Mouse (Mus musculus) midbrain, embryonic 10.5 days (tissue): Measurements from ENCODE around the gene Baiap2. TPM values are rescaled to one million over a fixed set of nuclear protein-coding genes. Genes with fewer than 3 reads are reported as not detected.

ENCODE experiments used
- DNase-seq: peaks from one replicate; pipeline ENCODE4 v3.0.0-alpha.2; 2017; ENCODE audit warnings: low spot score
- H3K27ac ChIP-seq: fragments of 300-500 bp; sonication (generic); replicated peaks from 2 replicates; pipeline ENCODE4 v1.5.1; 2016; ENCODE audit warnings: mild to moderate bottlenecking
- H3K27me3 ChIP-seq: fragments of 300-500 bp; sonication (generic); 2 replicates; pipeline ENCODE4 v1.6.1; 2016; ENCODE audit warnings: low read depth, mild to moderate bottlenecking; ENCODE audit not compliant: poor library complexity, severe bottlenecking
- H3K36me3 ChIP-seq: fragments of 300-500 bp; sonication (generic); 2 replicates; pipeline ENCODE4 v1.6.1; 2016; ENCODE audit warnings: mild to moderate bottlenecking, moderate library complexity
- H3K4me1 ChIP-seq: fragments of 300-500 bp; sonication (generic); 2 replicates; pipeline ENCODE4 v1.6.1; 2016
- H3K4me3 ChIP-seq: fragments of 300-500 bp; sonication (generic); 2 replicates; pipeline ENCODE4 v1.5.1; 2016; ENCODE audit warnings: mild to moderate bottlenecking, moderate library complexity
- H3K9me3 ChIP-seq: fragments of 300-500 bp; sonication (generic); replicated peaks from 2 replicates; pipeline ENCODE4 v1.6.1; 2016; ENCODE audit warnings: mild to moderate bottlenecking
- whole genome bisulfite sequencing: fragments of 180-500 bp; shearing (Covaris S2); methylation state at CpG from one replicate; pipeline ENCODE4 v1.1.7; 2016; 5-methylcytosine and 5-hydroxymethylcytosine counted together
- polyA plus RNA-seq: library from polyadenylated mRNA; unstranded; fragments of >200 nt; fragmentation: Nextera tagmentation; extraction: Ambion mirVana; gene quantifications from 2 replicates; pipeline ENCODE4 v1.2.1, GENCODE M21; 2016

Baiap2 gene
- polyA plus RNA-seq, 1 experiment from 2014 or later = 11.3 TPM

GRCm38 (mm10) chr11:119928023-119928681 lies 14.4 kb upstream of the Baiap2 start:
- Histone ChIP-seq H3K4me1 (peaks cover 12% of the 10 kb centered on the region), H3K9me3 (peaks cover 4% of the 10 kb centered on the region; the same call in 1 of the 2 replicates), H3K36me3 (no peaks in the 10 kb centered on the region), H3K27ac (no peak overlapping the region), H3K27me3 (no peaks in the 10 kb centered on the region), H3K4me3 (no peak overlapping the region)
- WGBS = 77% methylated on average over 16 of the region's 16 CpGs
- DNase-seq = no peak

DNA sequence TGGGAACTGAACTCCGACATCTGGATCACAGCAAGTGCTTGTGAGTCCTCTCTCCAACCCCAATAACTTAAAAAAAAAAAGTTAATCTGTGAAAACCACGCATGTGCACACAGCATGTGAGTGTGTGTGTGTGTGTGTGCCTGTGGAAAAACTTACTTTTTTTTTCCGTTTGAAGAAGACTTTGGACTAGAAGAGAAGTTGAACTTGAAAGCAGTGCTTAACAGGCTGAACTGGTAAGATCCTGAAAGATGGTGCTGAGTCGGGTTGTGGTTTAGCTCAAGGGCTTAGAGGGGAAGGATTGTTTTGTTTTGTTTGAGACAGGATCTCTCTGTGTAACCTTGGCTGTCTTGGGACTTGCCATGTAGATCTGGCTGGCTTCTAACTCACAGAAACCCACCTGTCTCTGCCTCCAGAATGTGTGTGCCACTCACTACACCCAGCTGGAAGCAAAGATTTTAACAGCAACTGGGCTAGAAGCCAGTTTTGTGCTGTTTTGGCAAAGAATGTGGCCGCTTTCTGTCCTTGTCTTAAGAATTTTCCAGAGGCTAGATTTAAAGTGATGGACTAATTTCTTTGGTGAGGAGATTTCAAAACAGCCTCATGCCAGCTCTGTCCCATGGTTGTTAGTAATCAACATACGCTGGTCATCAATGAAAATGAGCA lies 12.8 kb upstream of the Baiap2 start:
- no peak overlapping the region for H3K27ac ChIP-seq
- 0 out of 2 replicates have a peak, but pooled peaks cover 6% of the 10 kb centered on the region for H3K27me3 ChIP-seq
- no peak for DNase-seq
- no peak overlapping the region for H3K4me3 ChIP-seq
- WGBS = 83% methylated on average over 6 of the region's 6 CpGs
- peaks cover 4% of the 10 kb centered on the region; the same call in 1 of the 2 replicates for H3K9me3 ChIP-seq
- H3K36me3 ChIP-seq = no peaks in the 10 kb centered on the region
- peaks cover 12% of the 10 kb centered on the region for H3K4me1 ChIP-seq

- H3K4me3 ChIP-seq = no peak overlapping the region
- peaks cover 27% of the 10 kb centered on the region for H3K4me1 ChIP-seq
- no peak overlapping the region for H3K27ac ChIP-seq
- DNase-seq = no peak
- no peaks in the 10 kb centered on the region for H3K36me3 ChIP-seq
- WGBS = 82% methylated on average over 10 of the region's 10 CpGs
- peaks cover 10% of the 10 kb centered on the region; the same call in 1 of the 2 replicates for H3K27me3 ChIP-seq
- peaks cover 4% of the 10 kb centered on the region; the same call in 1 of the 2 replicates for H3K9me3 ChIP-seq
These were observed 10.8 kb upstream of the Baiap2 start for GRCm38 (mm10) chr11:119931809-119932208.

GRCm38 (mm10) chr11:119933142-119933541 lies 9.4 kb upstream of the Baiap2 start:
- H3K27ac ChIP-seq = no peak overlapping the region
- WGBS = 84% methylated on average over 4 of the region's 4 CpGs
- no peak for DNase-seq
- H3K27me3 ChIP-seq = peaks cover 21% of the 10 kb centered on the region; the same call in 1 of the 2 replicates
- H3K4me3 ChIP-seq = no peak overlapping the region
- H3K36me3 ChIP-seq = no peaks in the 10 kb centered on the region
- H3K9me3 ChIP-seq = peaks cover 4% of the 10 kb centered on the region; the same call in 1 of the 2 replicates
- peaks cover 40% of the 10 kb centered on the region for H3K4me1 ChIP-seq

DNA sequence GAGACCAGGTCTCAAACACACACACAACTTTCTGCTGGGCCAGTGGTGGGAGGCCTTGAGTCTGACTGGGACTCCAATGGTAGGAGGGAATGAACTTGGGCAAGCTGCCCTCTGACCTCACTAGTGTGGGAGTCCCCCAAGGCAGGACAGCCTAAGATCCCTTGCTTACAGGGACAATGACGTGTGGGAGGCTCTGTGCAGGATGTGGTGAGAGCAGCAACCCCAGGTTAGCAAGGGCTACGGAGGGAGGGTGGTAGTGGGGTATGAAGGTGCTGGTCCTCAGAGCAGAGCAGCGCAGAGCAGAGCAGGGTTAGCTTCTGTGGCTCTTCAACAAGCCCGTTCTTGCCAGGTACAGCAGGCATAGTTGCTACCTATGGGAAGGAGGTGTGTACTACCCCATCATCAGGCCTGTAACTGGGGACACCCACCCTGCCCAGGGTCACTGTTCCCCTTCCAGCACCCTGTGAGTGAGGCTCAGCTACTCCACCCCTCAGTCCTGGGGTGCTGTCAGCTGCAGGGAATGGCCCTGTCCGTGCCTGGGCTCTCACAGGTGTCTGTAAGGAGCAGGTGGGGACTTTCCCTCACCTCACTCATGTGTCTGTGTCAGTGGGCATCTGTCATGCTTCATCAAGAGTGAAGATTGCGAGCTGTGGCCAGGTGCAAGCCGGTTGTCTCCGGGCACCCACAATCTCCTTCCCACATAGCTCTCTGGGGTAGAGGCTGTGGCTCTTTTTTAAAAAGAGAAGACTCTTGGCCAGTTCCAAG lies 8.6 kb upstream of the Baiap2 start:
- Histone ChIP-seq H3K4me3 (no peak overlapping the region), H3K27me3 (peaks cover 29% of the 10 kb centered on the region), H3K9me3 (peaks cover 4% of the 10 kb centered on the region; the same call in 1 of the 2 replicates), H3K36me3 (no peaks in the 10 kb centered on the region), H3K4me1 (peaks cover 49% of the 10 kb centered on the region), H3K27ac (0 out of 2 replicates have a peak overlapping the region, but pooled peaks have one; percentile 0)
- WGBS = 87% methylated on average over 8 of the region's 8 CpGs
- no peak for DNase-seq

- 69% methylated on average over 8 of the region's 8 CpGs for WGBS
- no peak overlapping the region for H3K27ac ChIP-seq
These were observed 7.8 kb upstream of the Baiap2 start for GRCm38 (mm10) chr11:119934773-119935172.

DNA sequence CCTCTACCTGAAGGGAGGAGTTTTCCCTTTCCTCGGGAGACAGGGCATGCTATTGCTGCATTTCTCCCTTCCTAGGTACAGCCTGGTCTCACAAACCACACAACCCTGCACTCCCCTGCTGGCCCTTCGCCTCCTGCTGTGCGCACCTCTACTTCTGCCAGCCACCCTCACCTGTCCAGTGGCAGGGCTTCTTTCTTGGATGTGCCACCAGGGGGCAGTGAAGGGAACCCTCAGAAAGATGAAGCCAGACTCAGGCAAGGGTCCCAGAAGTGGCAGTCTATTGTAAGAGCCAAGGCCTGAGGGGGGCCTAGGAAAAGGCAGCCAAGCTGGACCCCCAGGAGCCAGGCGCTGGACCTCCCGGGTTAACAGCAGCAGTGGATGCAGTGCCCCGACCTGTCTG lies 7.1 kb upstream of the Baiap2 start:
- WGBS = 30% methylated on average over 6 of the region's 6 CpGs
- DNase-seq = peak; percentile 63
- H3K9me3 ChIP-seq = peaks cover 4% of the 10 kb centered on the region; the same call in 1 of the 2 replicates
- no peaks in the 10 kb centered on the region for H3K36me3 ChIP-seq
- no peak overlapping the region for H3K4me3 ChIP-seq
- peaks cover 60% of the 10 kb centered on the region for H3K4me1 ChIP-seq
- peaks cover 43% of the 10 kb centered on the region for H3K27me3 ChIP-seq
- peak overlapping the region; percentile 46; the same call in 1 of the 2 replicates for H3K27ac ChIP-seq

More at GRCm38 (mm10) chr11:119934773-119935172, 7.8 kb upstream of the Baiap2 start:
- H3K27me3 ChIP-seq = peaks cover 37% of the 10 kb centered on the region
- H3K9me3 ChIP-seq = peaks cover 4% of the 10 kb centered on the region; the same call in 1 of the 2 replicates
- H3K4me3 ChIP-seq = no peak overlapping the region
- H3K36me3 ChIP-seq = no peaks in the 10 kb centered on the region
- no peak for DNase-seq
- peaks cover 56% of the 10 kb centered on the region for H3K4me1 ChIP-seq

DNA sequence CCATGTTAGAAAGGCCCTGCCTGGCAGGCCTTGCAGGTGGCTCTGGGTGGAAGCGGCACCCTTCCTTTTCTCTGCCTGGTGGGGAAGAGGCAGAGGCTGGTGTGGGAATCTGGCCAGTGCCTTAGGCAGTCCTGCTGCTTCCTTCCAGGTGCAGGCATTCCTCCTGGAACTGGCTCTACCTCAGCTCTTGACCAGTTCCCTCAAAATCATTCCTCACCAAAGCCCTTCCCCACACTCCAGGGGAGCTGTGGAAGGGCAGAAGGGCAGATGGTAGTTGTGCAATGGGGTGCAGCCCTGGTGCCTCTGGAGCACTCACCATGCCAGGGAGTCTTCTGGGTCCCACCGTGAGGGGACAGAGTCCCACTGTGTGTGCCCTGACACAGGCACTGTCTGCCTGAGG lies 6.1 kb upstream of the Baiap2 start:
- no peak for DNase-seq
- Histone ChIP-seq H3K27ac (peak overlapping the region; percentile 7; the same call in 1 of the 2 replicates), H3K4me3 (no peak overlapping the region), H3K27me3 (peaks cover 53% of the 10 kb centered on the region), H3K9me3 (no peaks in the 10 kb centered on the region), H3K4me1 (peaks cover 70% of the 10 kb centered on the region), H3K36me3 (no peaks in the 10 kb centered on the region)
- 85% methylated on average over 2 of the region's 2 CpGs for WGBS

- Histone ChIP-seq H3K36me3 (no peaks in the 10 kb centered on the region), H3K27ac (peak overlapping the region; percentile 7; the same call in 1 of the 2 replicates), H3K9me3 (no peaks in the 10 kb centered on the region), H3K27me3 (peaks cover 60% of the 10 kb centered on the region), H3K4me3 (no peak overlapping the region), H3K4me1 (peaks cover 74% of the 10 kb centered on the region)
- no peak for DNase-seq
- 64% methylated on average over 12 of the region's 12 CpGs for WGBS
These were observed 5.3 kb upstream of the Baiap2 start for GRCm38 (mm10) chr11:119937216-119937615.

DNA sequence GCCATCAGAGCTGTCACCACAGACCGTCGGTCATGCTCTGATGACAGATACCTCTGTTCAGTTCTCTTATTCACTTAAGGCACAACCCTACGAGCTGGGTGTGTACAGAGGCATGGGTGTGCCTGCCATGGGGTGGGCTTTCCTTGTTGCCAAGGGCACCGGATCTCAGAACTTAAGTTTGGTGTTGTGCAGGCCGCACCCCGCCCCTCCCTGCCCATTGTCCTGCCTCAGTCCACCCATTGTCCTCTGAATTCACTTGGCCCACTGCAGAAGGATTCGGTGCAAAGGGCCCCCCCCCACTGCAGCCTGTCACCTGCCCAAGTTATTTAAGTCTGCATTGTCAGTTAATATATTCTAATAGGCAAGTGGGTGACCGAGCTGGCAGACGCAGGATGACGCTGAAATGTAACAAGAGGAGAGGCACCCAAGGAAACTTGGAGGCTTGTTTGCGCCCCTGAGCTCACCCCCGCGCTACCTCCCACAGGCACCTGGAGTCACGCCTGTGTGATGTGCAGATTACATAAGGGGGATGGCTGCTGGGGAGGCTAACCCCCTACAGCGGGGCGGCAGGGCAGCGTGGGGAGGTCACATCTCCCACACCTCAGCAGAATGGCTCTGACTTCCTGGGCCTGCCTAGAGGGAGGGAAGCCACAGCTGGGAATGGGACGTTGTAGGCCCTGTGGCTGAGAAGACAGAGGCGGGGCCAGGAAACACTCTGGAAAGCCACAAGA lies 4.6 kb upstream of the Baiap2 start:
- H3K27ac ChIP-seq = no peak overlapping the region

DNA sequence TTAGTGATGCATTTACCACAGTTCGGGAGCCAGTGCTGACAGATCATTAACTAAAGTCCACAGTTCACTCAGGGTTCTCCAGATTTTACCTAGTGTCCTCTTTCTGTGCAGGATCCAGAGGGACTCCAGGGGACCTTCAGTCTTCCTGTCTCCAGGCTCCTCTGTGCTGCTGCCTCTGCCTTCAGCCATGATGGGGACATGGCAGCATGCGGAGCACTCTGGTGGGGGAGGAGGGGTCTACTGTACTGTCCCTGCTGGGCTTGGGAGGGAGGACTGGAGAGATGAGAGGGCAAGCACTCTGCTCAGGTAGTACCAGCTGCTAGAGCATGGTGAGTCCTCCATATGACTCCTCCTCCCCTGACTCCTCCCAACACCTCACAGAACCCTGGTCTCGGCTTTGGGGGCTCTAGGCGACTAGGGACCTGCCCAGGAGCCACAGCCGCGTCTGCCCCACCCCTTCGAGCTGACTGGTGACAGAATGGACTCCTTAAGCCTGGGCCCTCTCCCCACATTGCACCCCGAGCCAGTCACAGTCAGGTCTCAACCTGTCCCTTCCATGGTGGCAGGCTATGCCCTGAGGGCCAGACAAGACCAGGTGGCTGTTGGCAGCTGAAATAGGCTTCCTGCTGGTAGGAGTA lies 3.4 kb upstream of the Baiap2 start:
- Histone ChIP-seq H3K27ac (peak overlapping the region; percentile 17; the same call in 1 of the 2 replicates), H3K36me3 (no peaks in the 10 kb centered on the region), H3K4me1 (peaks cover 81% of the 10 kb centered on the region)

More for the DNA sequence above, 4.6 kb upstream of the Baiap2 start:
- 67% methylated on average over 19 of the region's 19 CpGs for WGBS
- Histone ChIP-seq H3K9me3 (no peaks in the 10 kb centered on the region), H3K36me3 (no peaks in the 10 kb centered on the region), H3K4me1 (peaks cover 70% of the 10 kb centered on the region), H3K27me3 (peaks cover 60% of the 10 kb centered on the region), H3K4me3 (no peak overlapping the region)
- DNase-seq = no peak

More for the DNA sequence above, 3.4 kb upstream of the Baiap2 start:
- Histone ChIP-seq H3K4me3 (no peak overlapping the region), H3K9me3 (no peaks in the 10 kb centered on the region), H3K27me3 (peaks cover 62% of the 10 kb centered on the region)
- 53% methylated on average over 8 of the region's 8 CpGs for WGBS
- no peak for DNase-seq
